10 mouse cellular contexts compared by ENCODE assay signal in genomic region chr5:116386020-116386419, GRCm38 (mm10). TPM values are rescaled to one million over a fixed set of nuclear protein-coding genes. Genes with fewer than 3 reads are reported as not detected.
DNase-seq lines count a peak whose midpoint lies in the region; ATAC-seq and TF ChIP-seq lines count a peak whose summit lies in the region.
"Had no signal": no experiment of that assay in that cellular context is flagged by ENCODE, and none has a peak within 500 bp of the region (broad histone marks: within the 10 kb centered on the region; RNA-seq: fewer than 3 reads in every experiment).

No protein-coding gene starts in this region.

- peaks cover 3% of the 10 kb centered on the region for H3K4me1 ChIP-seq in heart, adult 2 months (ENCODE audit: control insufficient read depth, insufficient read depth, low read length)
- H3K4me1 ChIP-seq in heart, embryonic 12.5 days (replicated peaks) = peaks cover 13% of the 10 kb centered on the region
- peaks cover 58% of the 10 kb centered on the region for H3K4me1 ChIP-seq in E14TG2a.4 (replicated peaks; ENCODE audit: low read depth, low read length)
- H3K4me1 ChIP-seq in neural tube, embryonic 11.5 days (ENCODE audit: control insufficient read depth, insufficient read depth, low read length) = no peaks in the 10 kb centered on the region

- DNase-seq in heart, adult 2 months = peak; percentile 29 to 62
- DNase-seq in brain, embryonic 14.5 days (ENCODE audit: low read depth) = peak; percentile 56
- DNase-seq in frontal cortex, postnatal 36 days (ENCODE audit: low spot score in 2 of 2) = peak; percentile 49 to 51
- peak; percentile 34 to 48 for DNase-seq in layer of hippocampus, postnatal 36 days
- peak; percentile 54 for DNase-seq in neural tube, embryonic 11.5 days (ENCODE audit: low spot score)
- no peak for DNase-seq in Muller cell, postnatal 12 days (ENCODE audit: inconsistent ontology term)

- ATAC-seq in heart, embryonic 12.5 days (ENCODE audit: insufficient number of reproducible peaks, low FRiP score) = no peak
- ATAC-seq in neural tube, embryonic 11.5 days (ENCODE audit: insufficient read depth, low FRiP score, low TSS enrichment) = no peak

- H3K9me3 ChIP-seq in heart, embryonic 12.5 days (replicated peaks) = no peaks in the 10 kb centered on the region
- no peaks in the 10 kb centered on the region for H3K9me3 ChIP-seq in E14TG2a.4 (ENCODE audit: low read length)
- H3K9me3 ChIP-seq in neural tube, embryonic 11.5 days (ENCODE audit: control insufficient read depth, low read length) = no peaks in the 10 kb centered on the region
- H3K9me3 ChIP-seq: heart, embryonic 15.5 days had no signal

- H3K27me3 ChIP-seq in heart, adult 2 months (ENCODE audit: control insufficient read depth, insufficient read depth, low read length) = no peaks in the 10 kb centered on the region
- no peaks in the 10 kb centered on the region for H3K27me3 ChIP-seq in heart, embryonic 12.5 days (replicated peaks)
- H3K27me3 ChIP-seq in E14TG2a.4 (ENCODE audit: insufficient read depth, low read length) = peaks cover 5% of the 10 kb centered on the region
- H3K27me3 ChIP-seq in neural tube, embryonic 11.5 days (ENCODE audit: control insufficient read depth, insufficient read depth, low read length) = no peaks in the 10 kb centered on the region
- H3K27me3 ChIP-seq: heart, embryonic 15.5 days had no signal

- H3K9ac ChIP-seq in heart, adult 2 months (ENCODE audit: low read depth, low read length) = no peak overlapping the region
- no peak overlapping the region for H3K9ac ChIP-seq in heart, embryonic 12.5 days
- no peak overlapping the region for H3K9ac ChIP-seq in neural tube, embryonic 11.5 days (ENCODE audit: low read length)
- H3K9ac ChIP-seq: heart, embryonic 15.5 days had no signal

- peak; percentile 97 for TF ChIP-seq CTCF in heart, adult 2 months (IDR thresholded peaks at IDR 0.05)
- TF ChIP-seq CTCF in E14TG2a.4 (conservative IDR thresholded peaks at IDR 0.05; ENCODE audit: low read length) = peak; percentile 92
- peak; percentile 67 for TF ChIP-seq CTCF in brain, embryonic 14.5 days (IDR thresholded peaks at IDR 0.05; ENCODE audit: borderline replicate concordance, extremely low read depth, insufficient read depth, insufficient read length)

- intact Hi-C loops in heart, adult 2 months (cut with DNase I) = loop anchor here (2.0 to 5.0 kb wide), 2 partner anchors 71 to 154 kb away; no protein-coding TSS in a partner anchor

- H3K36me3 ChIP-seq in heart, adult 2 months (ENCODE audit: control insufficient read depth, insufficient read depth, low read length) = no peaks in the 10 kb centered on the region
- no peaks in the 10 kb centered on the region for H3K36me3 ChIP-seq in heart, embryonic 12.5 days
- H3K36me3 ChIP-seq in E14TG2a.4 (ENCODE audit: insufficient read depth, low read length) = no peaks in the 10 kb centered on the region
- no peaks in the 10 kb centered on the region for H3K36me3 ChIP-seq in neural tube, embryonic 11.5 days (ENCODE audit: control insufficient read depth, insufficient read depth, low read length)
- H3K36me3 ChIP-seq: heart, embryonic 15.5 days had no signal

- H3K79me2 ChIP-seq in heart, adult 2 months (replicated peaks; ENCODE audit: control insufficient read depth, insufficient read depth, low read length) = no peaks in the 10 kb centered on the region

- no peak for TF ChIP-seq POLR2A in heart, adult 2 months (IDR thresholded peaks at IDR 0.05; ENCODE audit: insufficient read depth, low read depth, low read length)
- no peak for TF ChIP-seq POLR2A in brain, embryonic 14.5 days (IDR thresholded peaks at IDR 0.05; ENCODE audit: borderline replicate concordance, extremely low read depth, insufficient read depth, insufficient read length, poor library complexity, severe bottlenecking)

- H3K27ac ChIP-seq in heart, adult 2 months = no peak overlapping the region
- H3K27ac ChIP-seq in heart, embryonic 12.5 days (ENCODE audit: poor library complexity, severe bottlenecking) = no peak overlapping the region
- H3K27ac ChIP-seq in neural tube, embryonic 11.5 days (ENCODE audit: low read depth, low read length) = no peak overlapping the region
- H3K27ac ChIP-seq: heart, embryonic 15.5 days had no signal

- TF ChIP-seq EP300 in heart, adult 2 months (IDR thresholded peaks at IDR 0.05; ENCODE audit: insufficient read depth, low read depth, low read length) = no peak

- H3K4me3 ChIP-seq in heart, adult 2 months = no peak overlapping the region
- H3K4me3 ChIP-seq in heart, embryonic 12.5 days = no peak overlapping the region
- H3K4me3 ChIP-seq in E14TG2a.4 (replicated peaks; ENCODE audit: low read length) = no peak overlapping the region
- no peak overlapping the region for H3K4me3 ChIP-seq in neural tube, embryonic 11.5 days (ENCODE audit: low read depth, low read length)
- H3K4me3 ChIP-seq: heart, embryonic 15.5 days; myocyte had no signal

- H3K4me2 ChIP-seq in heart, embryonic 12.5 days = no peak overlapping the region
- H3K4me2 ChIP-seq in neural tube, embryonic 11.5 days (ENCODE audit: low read depth) = no peak overlapping the region
- H3K4me2 ChIP-seq: heart, embryonic 15.5 days had no signal

- WGBS in heart, adult 2 months = 33% methylated on average over 11 of the region's 11 CpGs
- 40% methylated on average over 11 of the region's 11 CpGs for WGBS in heart, embryonic 12.5 days
- WGBS in neural tube, embryonic 11.5 days = 37% methylated on average over 11 of the region's 11 CpGs

RNA-seq across cellular contexts. Expression of gene Hspb8, which starts 36.6 kb away (rescaled TPM):
- 100 to 1,000 TPM; 419 to 483 TPM for total RNA-seq in heart, adult 2 months (2021)
- polyA plus RNA-seq in heart, adult 2 months (2012; rRNA removed) = 552 and 677 TPM in 2 replicates
- polyA plus RNA-seq in heart, embryonic 12.5 days (2016; fragmentation: Nextera tagmentation; extraction: Ambion mirVana) = 37.7 and 37.9 TPM in 2 replicates
- polyA plus RNA-seq in brain, embryonic 14.5 days (2012; rRNA removed) = 7.3 and 7.8 TPM in 2 replicates
- total RNA-seq in layer of hippocampus, postnatal 36 days (2021) = 10 to 100 TPM in 1 of 2 experiments, 1 to 10 TPM in 1; 8.2 to 13.9 TPM
- 4.2 and 5.5 TPM in 2 replicates for polyA plus RNA-seq in neural tube, embryonic 11.5 days (2014; fragmentation: Nextera tagmentation; extraction: Ambion mirVana)

Comparison
In these comparisons a context has a peak if more than half of its experiments do, and no peak if none do; other contexts are left out.
1. RNA of gene Hspb8, which starts 36.6 kb away (polyA plus RNA-seq): 552 to 677 TPM in heart, adult 2 months; 37.7 to 37.9 TPM in heart, embryonic 12.5 days, 7.3 to 7.8 TPM in brain, embryonic 14.5 days and 4.2 to 5.5 TPM in neural tube, embryonic 11.5 days; every median in the first group is over 10 times any median in the second.
2. Peak in every context shown above with its lines, with median percentiles within 50 percentile points of each other: CTCF ChIP-seq.